Mouse (Mus musculus) MEL (cell line): ENCODE results near the gene Ak6.

Experiments
- CTCF ChIP-seq, 3 experiments: IDR thresholded peaks in 2 of 3; conservative IDR thresholded peaks in 1 of 3; 2 replicates each; pipeline ENCODE4 v1.5.1; 2011 to 2012; ENCODE audit warnings: low read length in 3 of 3, low read depth in 2 of 3, mild to moderate bottlenecking in 2 of 3, improper control_type of control experiment in 1 of 3, inconsistent platforms in 1 of 3, mixed read lengths in 1 of 3, moderate library complexity in 1 of 3; ENCODE audit not compliant: control insufficient read depth in 1 of 3, insufficient read depth in 1 of 3, poor library complexity in 1 of 3, severe bottlenecking in 1 of 3
- ELF1 ChIP-seq: IDR thresholded peaks from 2 replicates; pipeline ENCODE4 v1.6.1; 2014; ENCODE audit warnings: low read depth, mild to moderate bottlenecking, inconsistent platforms, low read length, improper control_type of control experiment, moderate library complexity
- GATA1 ChIP-seq: IDR thresholded peaks from 2 replicates; pipeline ENCODE4 v1.6.1; 2011; ENCODE audit warnings: low read depth, low read length, improper control_type of control experiment
- KAT2A ChIP-seq: conservative IDR thresholded peaks from 2 replicates; pipeline ENCODE4 v1.6.1; 2012; ENCODE audit warnings: low read depth, low read length, improper control_type of control experiment, inconsistent platforms
- POLR2A ChIP-seq, 2 experiments: IDR thresholded peaks; 2 replicates each; pipeline ENCODE4 v1.6.1; 2011 to 2012; ENCODE audit warnings: low read length in 2 of 2, mild to moderate bottlenecking in 2 of 2, control low read depth in 1 of 2, improper control_type of control experiment in 1 of 2, low read depth in 1 of 2, moderate library complexity in 1 of 2; ENCODE audit not compliant: control insufficient read depth in 1 of 2, insufficient read depth in 1 of 2, poor library complexity in 1 of 2
- RAD21 ChIP-seq: IDR thresholded peaks from 2 replicates; pipeline ENCODE4 v1.6.1; 2011; ENCODE audit warnings: mild to moderate bottlenecking, low read depth, low read length, improper control_type of control experiment
- RCOR1 ChIP-seq: IDR thresholded peaks from 2 replicates; pipeline ENCODE4 v1.6.1; 2012; ENCODE audit warnings: low read depth, mild to moderate bottlenecking, inconsistent platforms, low read length, improper control_type of control experiment
- TCF12 ChIP-seq: IDR thresholded peaks from 2 replicates; pipeline ENCODE4 v1.6.1; 2014; ENCODE audit warnings: low read depth, mild to moderate bottlenecking, inconsistent platforms, low read length, improper control_type of control experiment, moderate library complexity
- USF1 ChIP-seq: IDR thresholded peaks from 2 replicates; pipeline ENCODE4 v1.6.1; 2014; ENCODE audit warnings: low read depth, mild to moderate bottlenecking, inconsistent platforms, low read length, improper control_type of control experiment, moderate library complexity

DNA sequence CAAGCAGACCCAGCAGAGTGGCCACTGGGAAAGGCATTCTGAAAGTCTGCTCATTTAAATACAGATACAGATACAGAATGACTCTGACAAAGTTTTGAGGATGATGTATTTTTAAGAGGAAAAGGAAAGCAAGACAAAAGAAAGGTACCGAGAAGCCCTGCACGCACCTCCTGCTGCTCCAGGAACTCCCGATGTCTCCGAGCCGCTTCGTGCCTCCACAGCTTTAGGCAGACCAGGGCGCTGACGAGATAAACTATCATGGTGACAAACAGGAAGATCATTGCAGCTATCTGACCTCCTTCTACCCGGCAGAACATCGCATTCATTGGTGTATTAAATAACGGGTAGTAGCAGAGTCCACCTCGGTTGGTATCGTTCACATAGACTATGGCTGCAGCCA is 39.5 kb upstream of the Ak6 start:
- no peak for TF ChIP-seq CTCF (IDR thresholded peaks at IDR 0.05 in 2 of 3, conservative IDR thresholded peaks at IDR 0.05 in 1 of 3; ENCODE audit: control insufficient read depth in 1 of 3, insufficient read depth in 1 of 3, low read depth in 2 of 3, low read length in 3 of 3, poor library complexity in 1 of 3, severe bottlenecking in 1 of 3)
- no peak for TF ChIP-seq KAT2A
- TF ChIP-seq ELF1 = no peak
- TF ChIP-seq POLR2A (IDR thresholded peaks at IDR 0.05; ENCODE audit: control insufficient read depth in 1 of 2, insufficient read depth in 1 of 2, low read depth in 1 of 2, low read length in 2 of 2, poor library complexity in 1 of 2) = no peak
- no peak for TF ChIP-seq USF1
- TF ChIP-seq TCF12 = no peak
- no peak for TF ChIP-seq RCOR1
- TF ChIP-seq RAD21 = no peak
- TF ChIP-seq GATA1 = no peak
